Mouse (Mus musculus): ENCODE results near the gene Dkk1. TPM values are rescaled to one million over a fixed set of nuclear protein-coding genes. Genes with fewer than 3 reads are reported as not detected.
"Not testable (repeated sequence)": the region's sequence is repeated elsewhere in the genome, so short reads cannot be mapped to it uniquely, and the experiment has no call there.

The Dkk1 gene
- polyA plus RNA-seq, 1 experiment, result 0.05 TPM

GRCm38 (mm10) chr19:30549854-30550647 lies 586 bp upstream of the Dkk1 start:
- H3K27me3 ChIP-seq (ENCODE audit: control insufficient read depth, insufficient read depth, low read length), result no peaks in the 10 kb centered on the region; the same call in 1 of the 2 replicates
- no peak for DNase-seq
- H3K4me3 ChIP-seq (replicated peaks; ENCODE audit: insufficient read depth, low read depth, low read length), result no peak overlapping the region
- TF ChIP-seq POLR2A (IDR thresholded peaks at IDR 0.05; ENCODE audit: borderline replicate concordance, insufficient read depth, low read length), result no peak
- no peaks in the 10 kb centered on the region for H3K4me1 ChIP-seq (ENCODE audit: control insufficient read depth, insufficient read depth, low read length)
- 4% methylated on average over 17 of the region's 17 CpGs for WGBS
- no peak overlapping the region for H3K27ac ChIP-seq (ENCODE audit: insufficient read depth, low read length)

DNA sequence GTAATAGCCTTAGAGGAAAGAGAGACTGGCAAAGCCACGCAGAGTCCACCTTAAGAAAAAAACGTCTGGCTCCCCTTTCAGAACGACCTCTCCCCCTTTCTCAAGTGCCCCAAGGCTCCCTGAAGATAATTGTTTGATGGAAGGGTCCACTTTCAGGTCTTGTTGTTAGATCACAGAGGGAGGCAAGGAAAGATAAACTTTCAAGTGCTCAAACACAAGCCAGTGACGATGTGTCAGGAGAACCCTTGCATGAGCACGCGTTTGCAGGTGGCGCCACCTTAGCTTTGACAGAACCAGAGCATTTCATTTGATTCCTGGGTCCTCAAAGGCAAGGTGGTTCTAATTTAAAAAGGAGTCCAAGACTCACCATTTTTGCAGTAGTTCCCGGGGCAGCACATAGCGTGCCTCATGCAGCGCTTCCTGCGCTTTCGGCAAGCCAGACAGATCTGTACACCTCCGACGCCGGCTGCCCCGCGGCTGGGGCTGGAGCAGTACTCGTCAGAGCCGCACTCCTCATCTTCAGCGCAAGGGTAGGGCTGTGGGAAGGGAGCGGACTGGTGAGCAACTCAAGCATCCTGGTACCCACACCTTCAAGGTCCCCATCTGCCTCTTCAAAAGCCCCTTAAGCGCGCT lies 938 bp downstream of the Dkk1 start:
- WGBS, result 3% methylated on average over 23 of the region's 23 CpGs
- no peak for DNase-seq
- no peaks in the 10 kb centered on the region for H3K4me1 ChIP-seq (ENCODE audit: control insufficient read depth, insufficient read depth, low read length)
- no peaks in the 10 kb centered on the region; the same call in 1 of the 2 replicates for H3K27me3 ChIP-seq (ENCODE audit: control insufficient read depth, insufficient read depth, low read length)
- TF ChIP-seq CTCF (IDR thresholded peaks at IDR 0.05; ENCODE audit: borderline replicate concordance, insufficient read depth, low read depth, low read length) (no peak), POLR2A (IDR thresholded peaks at IDR 0.05; ENCODE audit: borderline replicate concordance, insufficient read depth, low read length) (no peak)
- no peak overlapping the region for H3K27ac ChIP-seq (ENCODE audit: insufficient read depth, low read length)
- no peak overlapping the region for H3K4me3 ChIP-seq (replicated peaks; ENCODE audit: insufficient read depth, low read depth, low read length)

DNA sequence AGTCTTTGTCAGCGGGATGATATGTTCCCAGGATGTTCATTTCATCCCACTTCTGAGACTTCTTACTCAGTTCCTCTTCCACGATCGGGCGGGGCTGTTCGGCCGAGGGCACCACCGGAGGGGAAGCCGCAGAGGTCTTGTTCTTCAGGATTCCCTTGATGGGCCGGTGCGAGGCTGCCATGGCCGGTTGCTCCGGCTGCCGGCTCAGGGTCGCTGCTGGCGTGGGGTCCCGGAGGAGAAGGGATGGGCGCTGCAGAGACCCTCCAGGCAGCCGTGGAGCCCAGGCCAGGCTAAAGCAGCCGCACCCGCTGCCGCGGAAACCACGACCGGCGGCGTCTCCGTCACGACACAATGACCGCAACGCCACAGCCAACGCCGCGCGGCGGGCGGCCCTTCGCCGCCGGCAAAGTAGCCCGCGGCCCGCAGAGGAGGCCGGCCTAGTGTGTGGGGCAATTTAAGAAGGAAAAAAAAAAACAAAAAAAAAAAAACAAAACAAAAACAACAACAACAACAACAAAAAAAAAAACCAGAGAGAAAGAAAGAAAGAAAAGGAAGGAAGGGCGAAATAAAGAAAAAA lies 10.0 kb downstream of the Dkk1 start:
- not testable (repeated sequence) for H3K4me3 ChIP-seq (replicated peaks; ENCODE audit: insufficient read depth, low read depth, low read length); H3K27ac ChIP-seq (ENCODE audit: insufficient read depth, low read length); H3K27me3 ChIP-seq (ENCODE audit: control insufficient read depth, insufficient read depth, low read length); H3K4me1 ChIP-seq (ENCODE audit: control insufficient read depth, insufficient read depth, low read length); DNase-seq
- 2% methylated on average over 44 of the region's 44 CpGs for WGBS

- DNase-seq, result no peak
Observed at GRCm38 (mm10) chr19:30516771-30517170, 32.7 kb downstream of the Dkk1 start.

GRCm38 (mm10) chr19:30510481-30510880 lies 39.0 kb downstream of the Dkk1 start:
- Histone ChIP-seq H3K4me1 (ENCODE audit: control insufficient read depth, insufficient read depth, low read length) (no peaks in the 10 kb centered on the region), H3K27ac (ENCODE audit: insufficient read depth, low read length) (no peak overlapping the region), H3K4me3 (replicated peaks; ENCODE audit: insufficient read depth, low read depth, low read length) (no peak overlapping the region), H3K27me3 (ENCODE audit: control insufficient read depth, insufficient read depth, low read length) (no peaks in the 10 kb centered on the region)
- no peak for TF ChIP-seq CTCF (IDR thresholded peaks at IDR 0.05; ENCODE audit: borderline replicate concordance, insufficient read depth, low read depth, low read length)
- 80% methylated on average over 4 of the region's 4 CpGs for WGBS
- DNase-seq, result no peak

More at GRCm38 (mm10) chr19:30516771-30517170, 32.7 kb downstream of the Dkk1 start:
- Histone ChIP-seq H3K4me3 (replicated peaks; ENCODE audit: insufficient read depth, low read depth, low read length) (no peak overlapping the region), H3K4me1 (ENCODE audit: control insufficient read depth, insufficient read depth, low read length) (no peaks in the 10 kb centered on the region), H3K27ac (ENCODE audit: insufficient read depth, low read length) (no peak overlapping the region), H3K27me3 (ENCODE audit: control insufficient read depth, insufficient read depth, low read length) (no peaks in the 10 kb centered on the region)
- TF ChIP-seq POLR2A (IDR thresholded peaks at IDR 0.05; ENCODE audit: borderline replicate concordance, insufficient read depth, low read length) (no peak), CTCF (IDR thresholded peaks at IDR 0.05; ENCODE audit: borderline replicate concordance, insufficient read depth, low read depth, low read length) (no peak)
- 82% methylated on average over 6 of the region's 6 CpGs for WGBS

GRCm38 (mm10) chr19:30505497-30505896 lies 44.0 kb downstream of the Dkk1 start:
- H3K27ac ChIP-seq (ENCODE audit: insufficient read depth, low read length), result no peak overlapping the region
- WGBS, result 42% methylated on average over 5 of the region's 5 CpGs
- H3K4me1 ChIP-seq (ENCODE audit: control insufficient read depth, insufficient read depth, low read length), result no peaks in the 10 kb centered on the region
- no peak for DNase-seq
- H3K4me3 ChIP-seq (replicated peaks; ENCODE audit: insufficient read depth, low read depth, low read length), result no peak overlapping the region
- TF ChIP-seq CTCF (IDR thresholded peaks at IDR 0.05; ENCODE audit: borderline replicate concordance, insufficient read depth, low read depth, low read length) (no peak), POLR2A (IDR thresholded peaks at IDR 0.05; ENCODE audit: borderline replicate concordance, insufficient read depth, low read length) (no peak)
- no peaks in the 10 kb centered on the region; the same call in 1 of the 2 replicates for H3K27me3 ChIP-seq (ENCODE audit: control insufficient read depth, insufficient read depth, low read length)
